Mouse (Mus musculus): Measurements from ENCODE around the gene Agap1.

Agap1 gene

DNA sequence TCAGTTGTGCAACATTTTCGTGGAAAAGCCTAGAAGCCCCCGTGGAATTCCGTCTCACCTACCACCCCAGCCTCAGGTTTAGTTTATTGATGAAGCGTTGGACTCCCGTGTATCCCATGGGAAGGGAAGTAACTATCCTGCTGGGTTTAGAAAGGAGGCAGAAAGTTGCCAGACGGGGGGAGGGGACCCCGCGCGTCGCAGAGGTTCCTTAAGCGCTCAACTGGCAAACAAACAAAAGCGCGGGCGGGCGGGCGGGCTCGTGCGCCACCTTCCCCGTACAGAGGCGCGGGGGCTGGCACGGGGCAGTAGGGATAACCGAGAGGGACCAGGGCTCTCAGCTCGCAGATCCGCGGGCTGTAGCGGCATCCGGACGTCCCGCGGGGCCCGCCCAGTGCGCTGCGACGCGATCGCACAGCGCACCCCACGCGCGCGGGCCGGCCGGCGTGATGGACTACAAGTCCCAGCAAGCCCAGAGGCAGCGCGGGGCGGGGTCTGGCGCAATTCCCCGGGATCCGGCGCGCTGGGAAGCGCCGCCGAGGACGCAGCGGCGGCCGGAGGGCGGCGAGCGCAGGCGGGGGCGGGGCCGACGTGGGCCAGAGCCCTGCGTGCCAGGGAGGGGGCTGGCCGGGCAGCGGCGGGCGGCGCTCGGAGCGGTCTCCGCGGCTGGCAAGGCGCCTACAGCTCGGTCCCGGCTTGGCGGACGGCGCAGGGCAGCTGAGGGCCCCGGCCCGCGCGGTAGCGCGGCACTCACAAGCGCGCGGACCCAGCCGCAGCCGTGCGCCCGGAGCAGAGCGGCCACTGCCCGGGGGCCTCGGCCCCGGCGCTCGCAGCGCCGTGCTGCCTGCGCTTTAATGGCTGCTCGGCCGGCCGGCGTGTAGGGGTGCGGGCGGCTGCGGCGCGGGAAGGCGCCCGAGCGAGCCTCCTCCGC, at the start of gene Agap1:
Agap1 (plus strand) TSS at position 611 of the 928 bp plus-strand sequence.
- peak; percentile 96 for DNase-seq

DNA sequence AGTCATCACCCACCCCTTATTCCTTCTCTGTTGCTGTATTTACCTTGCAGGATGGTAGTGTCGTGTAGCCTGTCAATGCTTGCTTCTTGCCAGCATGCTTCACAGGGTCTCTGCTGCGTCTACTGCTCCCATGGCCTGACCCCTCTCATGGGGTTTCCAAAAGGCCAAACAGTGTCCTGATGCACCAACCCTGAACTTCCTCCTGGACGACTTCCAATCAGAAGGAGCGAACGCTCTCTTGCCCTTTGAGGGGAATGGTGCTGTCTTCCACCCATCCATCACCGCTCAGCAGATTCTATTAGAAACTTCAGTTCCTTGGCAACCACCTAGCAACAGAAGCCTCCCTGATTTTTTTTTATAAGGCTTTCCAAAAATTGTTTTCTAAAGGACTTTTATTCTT, 48.6 kb upstream of the Agap1 start:
- DNase-seq, result no peak

DNA sequence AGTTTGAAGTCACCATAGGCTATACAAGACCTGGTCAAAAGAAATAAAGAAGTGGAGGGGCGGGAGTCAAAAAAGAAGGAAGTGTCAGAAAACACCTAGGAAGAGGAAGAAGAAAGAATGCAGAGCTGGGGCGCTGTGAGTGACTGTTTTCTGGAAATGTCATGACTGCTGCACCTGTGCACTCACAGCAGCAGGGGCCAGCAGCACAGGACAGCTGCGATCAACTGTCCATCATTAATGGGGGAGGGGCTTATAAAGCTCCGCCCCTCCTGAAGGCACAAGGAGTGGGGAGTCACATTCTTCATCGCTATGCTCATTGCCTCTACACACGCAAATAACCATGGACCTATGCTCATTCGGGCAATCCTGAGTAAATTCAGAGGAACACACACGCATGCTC, 46.6 kb upstream of the Agap1 start:
- no peak for DNase-seq

DNA sequence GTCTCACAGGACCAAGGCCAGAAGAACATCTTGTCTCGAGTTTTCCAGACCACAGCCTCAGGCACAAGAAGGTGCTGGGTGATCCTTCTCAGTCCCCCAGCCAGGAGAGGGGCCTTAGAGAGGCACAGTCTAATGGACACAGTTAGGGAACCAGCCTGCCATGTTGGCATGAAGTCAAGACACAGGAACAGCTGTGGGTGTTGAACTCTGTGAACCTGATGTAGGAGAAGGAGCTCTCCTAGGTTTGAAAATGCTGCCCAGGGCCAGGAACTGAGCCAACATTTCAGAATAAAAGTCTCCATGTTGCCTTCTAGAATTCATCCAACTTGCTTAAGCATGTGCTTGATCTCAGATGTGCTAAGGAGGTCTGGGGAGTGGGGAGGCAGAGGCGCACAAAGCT, 41.5 kb upstream of the Agap1 start:
- no peak for DNase-seq

DNA sequence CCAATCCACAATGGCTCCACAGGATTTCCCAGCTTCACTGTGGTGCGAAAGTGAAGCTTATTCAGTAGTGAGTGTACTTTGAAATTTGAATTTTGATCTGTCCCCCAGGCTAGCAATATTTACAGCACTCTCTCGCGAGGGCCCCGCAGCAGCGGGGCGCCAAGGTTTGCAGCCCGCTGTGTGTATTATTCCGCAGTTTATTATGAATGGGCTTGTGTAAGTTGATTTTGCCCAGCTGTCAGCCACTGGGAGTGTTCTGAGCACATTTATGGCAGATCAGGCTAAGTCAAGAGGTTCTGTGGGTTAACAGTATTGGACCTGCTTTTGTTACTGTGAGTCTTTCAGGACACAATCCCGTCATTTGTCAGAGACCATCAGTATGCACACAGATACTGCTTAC, 40.0 kb upstream of the Agap1 start:
- DNase-seq, result no peak

DNA sequence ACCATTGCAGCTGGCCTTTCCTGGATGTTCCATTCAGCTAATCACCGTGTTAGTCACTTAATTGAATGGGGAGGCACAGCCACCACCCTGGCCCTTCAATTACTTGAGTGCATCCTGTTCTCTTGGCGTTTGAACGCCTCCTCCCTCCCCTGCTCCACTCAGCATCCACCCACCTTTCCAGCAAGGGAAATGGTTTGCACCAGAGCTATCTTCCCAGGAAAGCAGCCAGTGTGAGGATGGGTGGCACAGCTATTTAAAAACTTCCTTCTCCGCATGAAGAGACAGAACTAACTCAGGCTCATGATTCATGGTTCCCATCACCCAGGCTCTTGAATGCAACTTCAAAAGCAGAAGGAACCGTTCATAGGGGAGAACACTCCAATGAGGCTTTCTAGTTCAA, 37.7 kb upstream of the Agap1 start:
- DNase-seq, result no peak

DNA sequence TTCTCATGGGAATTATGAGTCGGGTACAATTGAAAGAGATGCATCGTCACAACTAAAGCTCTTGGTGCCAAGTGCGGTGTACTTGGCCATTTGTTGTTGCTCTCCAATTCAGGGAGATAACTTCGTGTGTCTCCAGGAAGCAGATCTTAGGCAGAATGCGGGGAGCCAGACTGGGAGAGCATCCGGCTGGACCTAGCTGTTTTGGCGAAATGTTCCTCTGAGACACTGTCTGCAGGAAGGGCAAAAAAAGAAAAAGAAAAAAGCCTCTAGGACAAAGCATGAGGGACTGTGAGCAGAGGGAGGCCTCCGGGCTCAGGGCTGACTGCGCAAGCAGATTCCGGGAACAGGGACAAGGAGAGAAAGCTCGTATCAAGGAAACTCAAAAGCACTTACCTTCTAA, 34.0 kb upstream of the Agap1 start:
- DNase-seq, result no peak

DNA sequence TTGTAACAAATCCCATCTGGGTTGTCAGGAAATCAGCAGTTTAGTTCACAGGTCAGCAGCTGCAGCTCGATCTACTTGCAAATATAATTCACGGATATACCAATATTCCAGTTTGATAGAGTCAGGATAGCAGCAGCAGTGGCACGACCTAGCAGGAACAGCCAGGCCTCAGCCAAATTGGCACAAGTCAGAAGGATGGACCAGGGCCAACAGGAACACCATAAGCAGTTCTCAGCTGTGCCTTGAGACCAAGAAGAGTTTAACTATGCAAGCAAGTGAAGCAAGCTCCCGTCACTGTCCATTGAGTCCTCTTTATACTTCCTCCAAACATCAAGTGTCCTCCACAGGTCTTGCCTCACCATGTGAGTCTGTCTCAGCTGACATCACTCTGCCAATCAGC, 33.2 kb upstream of the Agap1 start:
- DNase-seq, result peak; percentile 68

DNA sequence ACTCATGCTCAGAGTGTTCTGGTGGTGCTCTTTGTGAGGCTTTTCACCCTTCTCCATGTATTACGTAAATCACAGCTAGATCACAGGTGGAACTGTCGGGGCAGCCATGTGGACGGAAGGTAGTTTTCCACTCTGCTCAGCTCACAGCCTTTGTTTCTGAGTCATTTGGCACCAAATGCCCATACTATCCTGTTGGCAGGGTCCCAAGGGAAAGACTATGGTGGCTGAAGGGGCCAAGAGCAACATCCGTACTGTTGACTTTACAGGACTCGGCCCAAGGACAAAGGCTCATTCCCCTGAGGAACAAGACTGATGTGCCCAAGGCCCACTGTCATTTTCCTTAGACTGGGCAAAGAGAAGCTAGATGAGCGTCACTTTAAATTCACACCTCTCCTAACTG, 30.0 kb upstream of the Agap1 start:
- peak; percentile 27 for DNase-seq

DNA sequence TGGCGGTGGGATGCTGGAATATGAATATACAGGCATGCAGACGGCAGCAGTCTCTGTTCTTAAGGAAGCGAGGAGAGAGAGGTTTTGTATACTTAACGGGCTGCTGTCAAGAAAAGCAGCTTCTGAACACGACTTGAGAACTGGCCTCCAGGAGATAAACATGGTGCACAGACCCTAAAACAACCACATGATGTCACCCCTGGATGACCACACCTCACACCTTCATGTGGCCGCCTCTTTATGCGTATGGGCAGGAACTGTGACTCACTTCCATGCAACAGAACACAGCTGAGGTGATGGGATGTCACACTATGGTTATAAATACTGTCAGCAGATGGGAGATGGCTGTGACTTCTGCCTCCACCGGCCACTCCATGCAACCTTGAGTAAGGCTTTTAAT, 28.5 kb upstream of the Agap1 start:
- no peak for DNase-seq

DNA sequence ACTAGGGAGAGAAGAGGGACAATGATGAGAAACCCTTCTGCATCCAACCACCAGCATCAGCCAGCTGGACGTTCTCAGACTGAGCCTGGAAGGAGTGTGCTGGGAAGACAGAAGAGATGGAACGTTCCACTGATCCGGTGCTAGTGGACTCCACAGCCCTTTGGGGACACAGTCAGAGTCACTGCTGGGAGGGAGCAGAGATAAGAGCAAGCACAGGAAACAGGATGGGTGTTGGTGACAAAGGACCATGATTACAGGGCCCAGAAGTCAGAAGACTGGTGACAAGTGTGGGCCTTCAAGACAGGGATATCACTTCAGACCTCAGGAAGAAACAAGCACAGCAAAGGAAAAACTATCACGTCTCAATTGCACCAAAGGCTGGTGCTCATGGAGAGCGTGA, 25.9 kb upstream of the Agap1 start:
- DNase-seq, result no peak

DNA sequence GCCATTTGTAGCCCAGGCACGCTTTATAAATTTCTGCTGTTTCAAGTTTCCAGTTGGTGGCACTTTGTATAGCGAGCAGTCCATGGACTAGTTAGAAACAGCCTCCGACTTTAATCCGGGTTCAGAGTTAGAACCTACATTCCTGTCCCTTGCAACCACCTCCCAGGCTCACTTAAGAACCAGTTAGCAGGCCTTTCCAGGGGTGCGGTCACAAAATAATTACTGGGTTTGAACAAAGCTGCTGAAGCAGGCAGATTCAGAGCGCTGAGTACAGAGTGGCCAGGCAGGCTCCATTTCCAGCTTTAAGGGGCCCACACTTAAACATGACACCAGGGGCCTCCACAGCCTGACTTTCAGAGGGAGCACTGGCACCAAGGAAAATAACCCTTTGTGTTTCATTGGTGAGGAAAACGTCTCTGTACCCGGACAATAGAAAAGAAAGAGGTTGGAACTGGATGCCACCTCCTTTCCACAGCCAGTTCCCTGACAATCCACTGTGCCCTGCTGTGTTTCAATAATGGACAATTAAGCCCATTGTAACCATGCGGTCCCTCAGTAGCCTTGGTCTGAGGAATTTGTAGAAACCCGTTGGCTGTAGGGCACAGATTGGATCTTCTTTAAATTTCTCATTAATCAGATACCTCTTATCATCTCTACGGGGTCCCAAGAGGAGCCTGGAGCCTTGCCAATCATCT, 24.5 kb upstream of the Agap1 start:
- DNase-seq, result no peak

DNA sequence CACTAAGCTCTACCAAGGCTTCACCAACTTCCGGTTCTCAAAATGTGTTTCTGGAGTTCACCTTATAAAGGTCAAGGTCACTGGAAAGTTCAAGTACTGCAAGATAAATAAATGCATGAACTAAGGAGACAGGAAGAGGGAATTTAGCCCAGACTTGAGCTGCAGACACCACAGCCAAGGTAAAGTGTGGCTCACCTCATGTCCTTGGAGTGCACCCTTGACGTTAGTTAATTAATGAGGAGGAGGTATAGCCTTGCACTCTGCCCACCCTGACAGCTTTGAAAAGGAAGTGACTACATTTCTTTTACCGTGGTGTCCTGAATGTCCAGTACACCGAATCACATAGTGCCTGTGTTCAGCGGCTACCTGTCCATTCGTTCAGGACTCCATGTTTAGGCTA, 15.3 kb upstream of the Agap1 start:
- DNase-seq, result no peak

DNA sequence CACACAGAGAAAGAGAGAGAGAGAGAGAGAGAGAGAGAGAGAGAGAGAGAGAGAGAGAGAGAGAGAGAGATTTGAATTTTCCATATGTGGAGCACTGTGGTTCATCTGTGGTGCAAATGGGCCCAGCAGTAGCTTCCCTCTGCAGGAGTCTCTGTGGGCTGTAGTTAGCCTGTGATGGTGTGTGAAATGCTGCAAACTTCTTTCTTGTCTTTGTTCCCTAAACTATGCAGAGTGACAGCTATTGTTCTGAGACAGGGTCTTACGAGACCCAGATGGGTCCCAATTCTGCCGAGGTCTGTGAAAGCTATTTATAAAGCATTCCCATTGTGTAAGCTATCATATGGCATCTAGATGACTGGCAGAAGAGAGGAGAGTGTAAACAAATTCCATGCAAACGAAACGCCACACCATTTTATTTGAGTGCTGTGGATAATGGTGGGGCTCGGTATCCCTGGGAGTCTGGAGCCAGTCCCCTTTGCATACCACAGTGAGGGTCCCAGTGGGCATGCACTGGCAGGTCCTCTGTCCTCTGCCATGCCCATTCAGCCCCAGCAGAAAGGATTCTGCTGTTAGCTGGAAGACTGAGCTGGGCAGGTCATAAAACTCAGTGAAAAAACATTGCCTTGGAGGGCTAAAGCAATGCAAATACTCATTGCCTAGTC, 13.2 kb upstream of the Agap1 start:
- no peak for DNase-seq

DNA sequence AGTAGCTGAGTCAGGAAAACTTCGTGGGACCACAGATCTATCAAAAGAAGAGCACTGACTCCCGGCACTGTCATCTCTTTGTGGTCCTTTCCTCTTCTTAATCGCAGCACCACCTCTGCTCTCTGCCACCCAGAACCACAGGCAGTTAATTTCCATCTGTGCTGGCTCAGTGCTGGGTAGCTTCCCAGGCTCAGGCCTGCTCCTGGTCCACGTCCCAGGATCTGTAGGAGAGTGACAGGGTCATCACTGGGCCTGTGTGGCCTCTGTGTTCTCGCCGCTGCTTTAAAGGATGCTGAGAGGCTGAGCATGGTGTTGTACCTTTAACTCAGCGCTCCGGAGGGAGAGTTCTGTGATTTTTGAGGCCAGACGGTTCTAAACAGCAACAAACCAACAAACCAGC, 11.1 kb upstream of the Agap1 start:
- no peak for DNase-seq

DNA sequence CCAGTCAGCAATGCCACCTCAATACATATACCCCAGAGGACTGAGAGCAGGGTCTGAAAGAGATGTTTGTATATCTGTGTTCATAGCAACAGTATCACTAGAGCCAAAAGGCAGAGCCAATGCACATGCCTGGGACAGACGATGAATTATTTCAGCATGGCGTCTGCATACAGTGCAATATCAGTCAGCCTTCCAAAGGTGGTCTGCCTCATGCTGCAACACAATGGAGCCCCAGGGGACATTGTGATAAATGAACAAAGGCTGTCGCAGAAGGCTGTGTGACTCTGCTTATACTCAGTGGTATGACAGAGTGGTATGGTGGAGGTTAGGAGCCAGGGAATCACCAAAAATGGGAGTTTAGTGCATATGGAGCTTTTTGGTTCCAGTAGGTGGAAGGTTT, 10.6 kb upstream of the Agap1 start:
- DNase-seq, result no peak

DNA sequence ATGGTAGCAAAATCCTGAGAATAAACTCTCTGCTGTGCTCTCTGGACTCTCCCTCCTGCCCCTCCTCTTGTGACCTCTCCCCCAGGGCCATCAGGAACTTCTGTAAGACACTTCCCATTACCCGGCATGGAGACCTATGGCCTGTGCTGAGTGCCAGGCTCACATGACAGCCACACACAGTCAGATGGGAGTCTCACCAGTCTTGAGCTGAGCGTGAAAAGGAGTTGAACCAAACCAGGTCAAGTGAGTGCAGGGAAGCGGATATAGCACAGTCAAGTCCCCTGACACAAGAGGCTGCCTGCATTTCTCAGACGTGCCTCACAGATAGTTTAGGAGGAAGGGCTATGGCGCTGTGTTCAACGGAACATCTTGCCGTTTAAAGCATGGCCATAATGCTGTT, 4.5 kb upstream of the Agap1 start:
- no peak for DNase-seq

DNA sequence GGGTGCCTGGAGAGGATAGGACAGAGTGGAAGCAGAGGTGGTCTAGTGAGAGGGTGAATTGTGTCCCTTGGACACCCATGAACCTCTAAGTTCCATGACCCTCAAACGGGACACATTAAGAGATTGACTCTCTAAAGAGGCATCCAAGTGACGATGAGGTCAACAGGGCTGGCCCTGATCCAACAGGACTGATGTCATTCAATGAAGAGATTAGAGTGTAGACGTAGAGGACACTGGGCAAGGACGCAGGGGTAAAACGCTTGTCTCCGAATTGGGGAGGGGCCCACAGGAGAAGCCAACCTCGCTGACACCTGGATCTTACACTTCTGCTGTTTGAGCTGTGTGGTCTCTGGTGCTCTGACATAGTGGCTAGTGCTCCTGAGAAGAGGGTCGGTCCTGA, 2.5 kb upstream of the Agap1 start:
- peak; percentile 69 for DNase-seq

DNA sequence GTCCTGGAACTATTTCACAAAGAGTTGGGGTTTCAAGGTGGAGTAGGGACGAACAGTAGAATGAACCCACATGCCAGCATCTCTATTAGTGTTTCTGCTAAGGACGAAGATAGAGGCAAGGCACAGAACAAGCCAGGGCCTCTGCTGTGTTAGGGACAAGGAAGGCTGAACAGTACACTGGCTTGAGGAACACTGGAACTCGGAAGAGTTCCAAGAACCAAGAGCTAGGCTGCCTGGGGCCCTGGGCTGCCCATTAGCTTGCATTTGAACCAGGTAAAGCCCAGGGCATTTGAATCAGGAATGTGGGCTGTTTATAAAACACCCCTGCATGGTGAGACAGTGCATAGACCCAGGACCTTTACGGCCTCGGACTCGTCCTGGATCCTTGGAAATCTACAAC, 940 bp upstream of the Agap1 start:
- peak; percentile 63 for DNase-seq

DNA sequence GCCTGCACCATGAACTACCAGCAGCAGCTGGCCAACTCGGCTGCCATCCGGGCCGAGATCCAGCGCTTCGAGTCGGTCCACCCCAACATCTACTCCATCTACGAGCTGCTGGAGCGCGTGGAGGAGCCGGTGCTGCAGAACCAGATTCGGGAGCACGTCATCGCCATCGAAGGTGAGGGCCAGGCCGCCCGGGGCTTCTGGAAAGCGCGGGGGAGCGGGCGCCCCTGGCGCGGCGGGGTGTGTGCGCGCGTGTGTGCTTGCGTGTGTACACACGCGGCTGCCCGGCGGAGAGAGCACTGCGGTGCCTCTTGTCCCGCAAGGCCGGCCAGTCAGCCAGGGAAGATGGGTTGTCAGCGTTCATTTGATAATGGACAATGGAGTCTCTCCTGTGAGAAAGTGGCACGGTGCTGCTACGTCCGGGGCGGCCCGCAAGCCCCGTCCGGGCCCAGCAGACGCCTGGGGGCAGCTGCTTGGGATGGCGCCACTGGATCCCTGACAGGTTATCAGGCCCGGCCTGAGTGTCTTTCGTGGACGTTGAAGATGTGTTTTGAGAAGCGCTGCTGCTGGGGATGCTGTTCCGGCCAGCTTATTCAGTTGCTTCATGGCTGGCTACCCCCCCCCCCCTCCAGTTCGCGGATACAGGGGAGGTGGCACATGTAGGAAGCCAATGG, 950 bp downstream of the Agap1 start:
- peak; percentile 74 for DNase-seq

DNA sequence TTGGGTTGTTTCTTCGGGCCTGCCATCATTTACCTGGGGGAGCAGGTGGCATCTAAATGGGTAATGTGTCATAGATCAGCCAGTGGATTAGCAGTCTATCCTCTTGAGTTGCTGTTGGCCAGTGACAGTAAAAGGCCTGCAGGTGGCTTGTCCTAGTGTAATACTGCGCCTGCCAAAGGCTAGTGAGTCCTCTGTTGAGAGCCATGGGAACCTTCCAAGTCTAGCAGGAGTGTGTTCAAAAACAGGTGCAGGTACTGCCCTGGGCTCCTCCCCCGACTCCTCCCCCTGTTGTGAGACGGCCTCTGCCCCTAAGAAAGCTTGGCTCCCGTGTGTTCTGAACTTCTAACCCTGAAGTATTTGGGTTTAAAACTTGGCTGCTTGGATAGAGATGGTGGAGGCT, 1.9 kb downstream of the Agap1 start:
- DNase-seq, result peak; percentile 94

DNA sequence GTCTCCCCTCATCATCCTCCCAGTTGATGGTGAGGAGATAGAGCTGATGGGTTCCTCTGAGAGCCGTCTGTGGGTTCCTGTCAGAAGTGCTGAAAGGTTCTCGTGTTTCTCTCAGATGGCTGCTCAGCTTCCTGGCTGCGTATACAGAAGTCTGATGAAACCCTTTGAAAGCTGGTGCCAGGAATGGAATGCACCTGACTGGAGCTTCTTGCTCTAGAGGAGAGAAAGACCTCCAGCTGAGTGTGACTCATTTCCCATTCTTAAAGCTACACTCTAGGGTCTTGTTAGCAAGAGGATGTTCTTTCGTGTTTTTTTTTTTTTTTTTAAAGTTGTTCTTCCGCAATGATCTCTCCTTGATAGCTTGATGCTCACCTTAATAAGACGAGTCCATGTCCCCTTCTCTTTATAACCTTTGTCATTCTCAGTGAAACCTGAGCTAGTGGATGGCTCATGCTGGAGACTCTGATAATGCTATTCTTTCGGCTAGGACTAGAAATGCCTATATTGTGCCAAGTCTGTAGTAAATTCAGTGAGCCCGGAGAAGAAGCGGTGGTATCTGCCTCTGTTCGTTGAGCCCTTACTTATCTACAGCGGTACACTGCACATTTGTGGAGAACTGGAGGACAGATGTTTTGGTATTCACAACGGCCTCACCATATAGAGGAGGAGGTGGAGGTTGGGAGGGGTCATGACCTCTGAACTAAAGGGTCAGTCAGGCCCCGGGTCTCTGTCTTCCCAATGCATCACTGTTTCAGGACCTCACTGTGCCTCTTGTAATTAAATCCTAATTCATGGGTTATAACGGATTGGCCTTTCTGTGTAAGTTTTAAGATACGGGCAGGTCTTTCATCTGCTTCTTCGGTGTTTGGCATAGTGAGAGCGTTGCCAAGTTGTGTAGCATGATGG, 2.8 kb downstream of the Agap1 start:
- peak; percentile 77 for DNase-seq

Measured in cerebellum, adult 9-10 months (tissue).